Mouse (Mus musculus) ES-Bruce4 (cell line): ENCODE results near the gene Cadps. TPM values are rescaled to one million over a fixed set of nuclear protein-coding genes. Genes with fewer than 3 reads are reported as not detected.

Experiments
- H3K27ac ChIP-seq: 2 replicates; pipeline ENCODE4 v1.5.1; 2012; ENCODE audit warnings: low read length, inconsistent platforms; ENCODE audit not compliant: insufficient read depth
- H3K27me3 ChIP-seq: 2 replicates; pipeline ENCODE4 v1.6.1; 2012; ENCODE audit warnings: mild to moderate bottlenecking, low read length, inconsistent platforms; ENCODE audit not compliant: control insufficient read depth, poor library complexity, insufficient read depth, severe bottlenecking
- H3K36me3 ChIP-seq: 2 replicates; pipeline ENCODE4 v1.6.1; 2012; ENCODE audit warnings: inconsistent platforms, mild to moderate bottlenecking, low read length, moderate library complexity; ENCODE audit not compliant: control insufficient read depth, poor library complexity, insufficient read depth, severe bottlenecking
- H3K4me1 ChIP-seq: one replicate; pipeline ENCODE4 v1.8.1; 2011; ENCODE audit warnings: low read length; ENCODE audit not compliant: control insufficient read depth, insufficient read depth
- H3K4me3 ChIP-seq: 2 replicates; pipeline ENCODE4 v1.5.1; 2011; ENCODE audit warnings: low read depth, mild to moderate bottlenecking, low read length
- H3K9ac ChIP-seq: 2 replicates; pipeline ENCODE4 v1.6.1; 2012; ENCODE audit warnings: low read depth, mild to moderate bottlenecking, inconsistent platforms; ENCODE audit not compliant: poor library complexity, severe bottlenecking
- H3K9me3 ChIP-seq: replicated peaks from 2 replicates; pipeline ENCODE4 v1.6.1; 2012; ENCODE audit warnings: mild to moderate bottlenecking, low read length, inconsistent platforms; ENCODE audit not compliant: control insufficient read depth, poor library complexity, insufficient read depth, severe bottlenecking
- CTCF ChIP-seq: IDR thresholded peaks from one replicate; pipeline ENCODE4 v1.8.1; 2011; ENCODE audit warnings: low read depth, low read length
- EP300 ChIP-seq: IDR thresholded peaks from 2 replicates; pipeline ENCODE4 v1.6.1; 2011; ENCODE audit warnings: low read depth, low read length; ENCODE audit not compliant: insufficient read depth
- POLR2A ChIP-seq: IDR thresholded peaks from one replicate; pipeline ENCODE4 v1.8.1; 2011; ENCODE audit warnings: low read length; ENCODE audit not compliant: insufficient read depth
- polyA plus RNA-seq: library from polyadenylated mRNA; stranded (reverse); fragments of >200 nt; gene quantifications from 2 replicates; pipeline ENCODE4 v1.2.4, GENCODE M21; 2011; ENCODE audit warnings: low read depth; ENCODE audit not compliant: missing spikeins, insufficient read depth, insufficient read length

Cadps gene
- polyA plus RNA-seq, 1 experiment = 1.3 TPM

DNA sequence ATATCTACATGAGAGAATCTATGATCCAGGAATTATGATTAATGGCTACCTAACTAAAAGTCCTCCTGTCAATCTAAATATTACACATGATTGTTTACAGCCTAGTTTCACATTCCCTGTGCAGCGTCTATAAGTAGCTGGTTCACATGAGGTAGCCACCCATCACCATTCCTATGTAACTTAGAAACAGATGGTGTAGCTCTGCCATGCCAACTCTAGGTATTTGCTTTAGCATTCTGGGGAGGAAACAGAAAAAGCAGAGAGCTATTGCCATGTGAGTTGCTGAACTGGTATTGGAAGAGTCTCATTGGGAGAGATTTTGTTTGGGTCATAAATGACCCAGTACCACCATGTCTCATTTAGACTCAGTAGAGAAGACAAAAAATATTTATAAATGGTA is 4.4 kb downstream of the Cadps start:
- H3K27me3 ChIP-seq = peaks cover 3% of the 10 kb centered on the region
- H3K4me1 ChIP-seq = peaks cover 4% of the 10 kb centered on the region
- no peaks in the 10 kb centered on the region for H3K36me3 ChIP-seq
- H3K4me3 ChIP-seq = no peak overlapping the region
- H3K9ac ChIP-seq = no peak overlapping the region
- TF ChIP-seq CTCF (no peak), EP300 (no peak), POLR2A (no peak)
- no peaks in the 10 kb centered on the region for H3K9me3 ChIP-seq
- no peak overlapping the region for H3K27ac ChIP-seq

GRCm38 (mm10) chr14:12812072-12812471 is 10.8 kb downstream of the Cadps start:
- TF ChIP-seq EP300 (no peak), CTCF (no peak), POLR2A (no peak)
- H3K27me3 ChIP-seq = no peaks in the 10 kb centered on the region
- H3K9me3 ChIP-seq = no peaks in the 10 kb centered on the region
- H3K27ac ChIP-seq = no peak overlapping the region
- no peak overlapping the region for H3K9ac ChIP-seq
- no peak overlapping the region for H3K4me3 ChIP-seq
- no peaks in the 10 kb centered on the region for H3K4me1 ChIP-seq
- no peaks in the 10 kb centered on the region for H3K36me3 ChIP-seq

- TF ChIP-seq POLR2A (no peak), EP300 (no peak), CTCF (no peak)
- Histone ChIP-seq H3K4me1 (no peaks in the 10 kb centered on the region), H3K36me3 (no peaks in the 10 kb centered on the region), H3K9me3 (no peaks in the 10 kb centered on the region), H3K9ac (no peak overlapping the region), H3K27me3 (no peaks in the 10 kb centered on the region), H3K27ac (no peak overlapping the region), H3K4me3 (no peak overlapping the region)
Observed at GRCm38 (mm10) chr14:12802995-12803394, 19.9 kb downstream of the Cadps start.

- no peaks in the 10 kb centered on the region for H3K27me3 ChIP-seq
- H3K36me3 ChIP-seq = no peaks in the 10 kb centered on the region
- H3K9ac ChIP-seq = no peak overlapping the region
- TF ChIP-seq POLR2A (no peak), EP300 (no peak), CTCF (no peak)
- H3K27ac ChIP-seq = no peak overlapping the region
- no peaks in the 10 kb centered on the region for H3K9me3 ChIP-seq
- no peaks in the 10 kb centered on the region for H3K4me1 ChIP-seq
- no peak overlapping the region for H3K4me3 ChIP-seq
Observed at GRCm38 (mm10) chr14:12801100-12801499, 21.8 kb downstream of the Cadps start.

GRCm38 (mm10) chr14:12798926-12799325 is 24.0 kb downstream of the Cadps start:
- no peaks in the 10 kb centered on the region for H3K27me3 ChIP-seq
- TF ChIP-seq CTCF (no peak), POLR2A (no peak), EP300 (no peak)
- H3K4me3 ChIP-seq = no peak overlapping the region

DNA sequence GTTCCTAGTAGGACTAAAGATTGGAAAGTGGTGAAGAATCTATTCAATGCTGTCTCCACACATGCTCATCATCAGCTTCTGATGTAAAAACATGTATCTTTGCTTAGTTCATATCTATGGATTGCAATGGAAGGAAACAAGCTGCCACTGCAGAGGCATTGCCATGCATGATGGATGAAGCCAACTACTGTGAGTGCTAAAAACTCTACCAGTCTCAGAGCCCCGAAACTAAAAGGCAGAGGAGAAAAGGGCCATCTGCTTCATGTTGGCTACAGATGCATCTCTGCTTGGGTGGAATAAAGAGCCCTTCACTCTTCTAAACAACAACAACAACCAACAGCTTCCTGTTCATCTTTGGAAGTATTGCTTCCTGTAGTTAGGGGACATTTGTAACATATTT is 38.6 kb downstream of the Cadps start:
- Histone ChIP-seq H3K4me1 (no peaks in the 10 kb centered on the region), H3K27me3 (no peaks in the 10 kb centered on the region), H3K36me3 (no peaks in the 10 kb centered on the region), H3K9me3 (no peaks in the 10 kb centered on the region), H3K9ac (no peak overlapping the region), H3K27ac (no peak overlapping the region), H3K4me3 (no peak overlapping the region)
- no peak for TF ChIP-seq POLR2A
- no peak for TF ChIP-seq EP300
- no peak for TF ChIP-seq CTCF

More at GRCm38 (mm10) chr14:12798926-12799325, 24.0 kb downstream of the Cadps start:
- H3K9me3 ChIP-seq = no peaks in the 10 kb centered on the region
- H3K27ac ChIP-seq = no peak overlapping the region
- no peaks in the 10 kb centered on the region for H3K36me3 ChIP-seq
- H3K9ac ChIP-seq = no peak overlapping the region
- H3K4me1 ChIP-seq = no peaks in the 10 kb centered on the region
